Mouse (Mus musculus): Measurements from ENCODE around the gene Fbxo3.
"Not testable (repeated sequence)": the region's sequence is repeated elsewhere in the genome, so short reads cannot be mapped to it uniquely, and the experiment has no call there.

The Fbxo3 gene

GRCm38 (mm10) chr2:104027458-104028138, at the start of gene Fbxo3:
Gene Fbxo3 (plus strand): TSS chr2:104027721.
- DNase-seq = peak; percentile 90

GRCm38 (mm10) chr2:103982250-103982649, 45.3 kb upstream of the Fbxo3 start:
- peak; percentile 87 for DNase-seq

GRCm38 (mm10) chr2:103983146-103983545, 44.4 kb upstream of the Fbxo3 start:
- DNase-seq = no peak

GRCm38 (mm10) chr2:103987595-103987994, 39.9 kb upstream of the Fbxo3 start:
- not testable (repeated sequence) for DNase-seq

- DNase-seq = no peak
These were observed 37.8 kb upstream of the Fbxo3 start for GRCm38 (mm10) chr2:103989724-103990123.

- DNase-seq = no peak
These were observed 36.2 kb upstream of the Fbxo3 start for GRCm38 (mm10) chr2:103991303-103991702.

- no peak for DNase-seq
These were observed 35.4 kb upstream of the Fbxo3 start for GRCm38 (mm10) chr2:103992162-103992561.

GRCm38 (mm10) chr2:103992618-103993332, 34.7 kb upstream of the Fbxo3 start:
- no peak for DNase-seq

- peak; percentile 21 for DNase-seq
These were observed 26.4 kb upstream of the Fbxo3 start for GRCm38 (mm10) chr2:104001076-104001475.

- no peak for DNase-seq
These were observed 25.7 kb upstream of the Fbxo3 start for GRCm38 (mm10) chr2:104001861-104002260.

GRCm38 (mm10) chr2:104002711-104003413, 24.7 kb upstream of the Fbxo3 start:
- peak; percentile 57 for DNase-seq

- no peak for DNase-seq
These were observed 19.6 kb upstream of the Fbxo3 start for GRCm38 (mm10) chr2:104007793-104008519.

- not testable (repeated sequence) for DNase-seq
These were observed 18.7 kb upstream of the Fbxo3 start for GRCm38 (mm10) chr2:104008853-104009252.

GRCm38 (mm10) chr2:104023096-104023495, 4.4 kb upstream of the Fbxo3 start:
- DNase-seq = no peak

- DNase-seq = no peak
These were observed 2.9 kb upstream of the Fbxo3 start for GRCm38 (mm10) chr2:104024656-104025055.

GRCm38 (mm10) chr2:104028139-104028723, 710 bp downstream of the Fbxo3 start, which contains the start of gene 4931422A03Rik:
Gene 4931422A03Rik (minus strand): TSS chr2:104028361.
- no peak for DNase-seq

GRCm38 (mm10) chr2:104029074-104029473, 1.6 kb downstream of the Fbxo3 start:
- no peak for DNase-seq

GRCm38 (mm10) chr2:104030381-104030780, 2.9 kb downstream of the Fbxo3 start:
- DNase-seq = no peak

GRCm38 (mm10) chr2:104032056-104032455, 4.5 kb downstream of the Fbxo3 start:
- no peak for DNase-seq

- peak; percentile 74 for DNase-seq
These were observed 7.4 kb downstream of the Fbxo3 start for GRCm38 (mm10) chr2:104034832-104035472.

- no peak for DNase-seq
These were observed 8.1 kb downstream of the Fbxo3 start for GRCm38 (mm10) chr2:104035595-104035994.

GRCm38 (mm10) chr2:104036316-104036715, 8.8 kb downstream of the Fbxo3 start:
- DNase-seq = no peak
